Mouse (Mus musculus) kidney, adult 18-20 months (tissue): Measurements from ENCODE around the gene Plscr5.
A peak's percentile ranks its signal among the peaks of the same experiment; 100 is the strongest.
"Not testable (repeated sequence)": the region's sequence is repeated elsewhere in the genome, so short reads cannot be mapped to it uniquely, and the experiment has no call there.

ENCODE experiments used
- DNase-seq: peaks from one replicate; pipeline ENCODE4 v3.0.0; 2021

Gene Plscr5

GRCm38 (mm10) chr9:92192636-92193035, at the start of gene Plscr5:
Gene Plscr5, plus strand, starts transcription at chr9:92192936.
- DNase-seq: not testable (repeated sequence)

DNA sequence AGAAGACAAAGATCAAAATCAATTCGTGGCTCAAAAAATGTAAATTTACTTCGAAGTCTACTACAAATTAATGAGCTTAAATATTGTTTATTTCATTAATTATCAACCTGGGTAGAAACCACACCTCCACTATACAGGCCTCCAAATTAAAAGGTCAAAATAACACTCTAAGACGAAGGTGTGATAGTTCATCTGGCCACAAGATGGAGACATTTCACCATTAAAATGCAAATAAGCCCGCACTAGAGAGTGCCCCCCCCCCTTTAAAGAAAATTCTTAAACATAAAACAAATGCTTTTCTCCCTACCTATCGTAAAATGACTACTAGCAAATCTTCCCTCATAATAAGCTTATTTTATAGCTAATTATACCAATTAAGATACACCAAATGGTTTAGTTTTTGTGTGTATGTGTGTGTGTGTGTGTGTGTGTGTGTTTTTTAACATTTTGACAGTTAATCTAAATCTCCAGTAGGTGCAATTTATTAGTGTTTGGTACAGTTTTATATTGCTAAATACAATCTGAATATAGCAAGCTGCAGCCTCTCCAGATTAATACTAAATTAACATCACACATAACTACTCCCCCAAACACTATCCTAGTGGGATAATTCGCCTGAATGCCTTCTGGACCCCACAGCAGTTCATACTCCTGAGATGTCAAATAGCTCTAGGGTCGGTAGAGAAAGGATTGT, 45.0 kb upstream of the Plscr5 start:
- DNase-seq: no peak

DNA sequence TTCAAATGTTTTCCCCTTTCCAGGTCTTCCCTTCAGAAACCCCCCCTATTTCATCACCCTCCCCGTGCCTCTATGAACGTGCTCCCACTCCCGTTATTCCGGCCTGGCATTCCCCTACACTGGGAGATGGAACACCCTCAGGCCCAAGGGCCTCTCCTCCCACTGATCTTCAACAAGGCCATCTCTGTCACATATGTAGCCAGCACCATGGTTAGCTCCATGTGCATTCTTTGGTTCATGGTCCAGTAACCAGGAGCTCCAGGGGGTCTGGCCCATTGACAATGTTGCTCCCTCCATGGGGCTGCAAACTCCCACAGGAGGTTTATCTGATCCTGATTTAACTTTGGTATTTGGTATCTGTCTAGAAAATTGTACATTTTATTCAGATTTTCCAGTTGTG, 30.5 kb upstream of the Plscr5 start:
- DNase-seq: no peak

DNA sequence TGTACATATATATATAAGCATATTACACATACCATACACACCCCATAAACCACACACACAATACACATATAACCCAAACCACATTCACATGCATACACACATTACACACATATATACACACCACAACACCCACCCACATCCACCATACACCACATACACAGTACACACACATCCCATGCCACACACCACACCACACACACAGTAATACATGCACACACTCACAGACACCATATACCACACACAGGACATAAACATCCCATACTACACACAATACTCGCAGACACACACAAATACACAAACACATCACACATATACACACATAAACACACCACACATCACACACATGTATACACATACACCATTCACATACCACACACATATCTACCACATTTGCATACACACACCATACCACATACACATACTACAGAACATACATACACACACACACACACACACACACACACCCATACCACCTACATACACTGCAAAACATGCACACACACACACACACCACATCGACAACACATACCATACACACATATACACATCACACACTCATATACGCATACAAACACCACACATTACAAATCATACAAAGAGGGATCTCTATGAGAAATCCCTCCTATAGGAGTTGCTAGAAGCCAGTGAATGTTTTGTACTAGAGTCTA, 19.3 kb upstream of the Plscr5 start:
- DNase-seq: no peak

DNA sequence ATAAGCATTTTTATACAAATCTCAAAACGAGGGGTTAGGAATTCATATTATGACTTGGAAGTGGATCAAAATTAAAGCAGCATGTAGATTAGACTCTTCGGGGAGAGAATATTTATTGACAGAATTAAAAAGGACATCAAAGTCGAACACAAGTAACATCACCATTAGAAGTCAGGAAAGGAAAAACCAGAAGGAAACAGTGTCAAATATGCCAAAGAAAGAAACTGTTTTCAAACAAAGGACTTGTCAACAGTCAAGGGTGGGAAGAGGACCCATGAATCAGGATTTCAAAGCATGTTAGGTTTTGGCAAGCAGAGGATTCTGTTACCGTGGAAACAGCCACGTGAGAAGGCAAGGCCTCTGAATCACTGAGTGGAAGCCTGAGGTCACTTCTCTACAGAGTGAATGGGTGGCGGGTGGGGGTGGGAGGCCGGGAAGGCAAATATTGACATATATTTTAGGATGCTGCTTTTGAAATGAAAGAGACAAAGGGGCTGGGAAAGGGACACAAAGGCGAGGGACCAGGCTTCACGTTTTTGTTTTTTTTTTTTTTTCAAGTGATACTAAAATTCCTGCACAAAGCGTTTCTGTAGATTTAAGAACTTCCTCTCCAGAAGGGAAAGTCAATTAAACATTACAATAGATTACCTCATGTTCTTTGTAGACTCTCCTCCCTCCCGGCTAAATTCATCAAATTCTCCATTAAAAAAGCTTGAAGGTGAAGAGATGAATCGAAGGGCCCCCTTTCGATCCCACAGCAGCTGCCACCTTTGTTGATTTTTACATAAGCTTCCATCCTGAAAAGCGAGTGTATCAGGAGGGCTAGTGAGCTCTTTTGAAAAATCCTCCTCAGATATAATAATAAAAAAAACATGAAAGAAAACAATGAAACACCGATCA, 18.3 kb upstream of the Plscr5 start:
- DNase-seq: no peak

GRCm38 (mm10) chr9:92178861-92179469, 13.8 kb upstream of the Plscr5 start:
- DNase-seq: no peak

GRCm38 (mm10) chr9:92191295-92191694, 1.4 kb upstream of the Plscr5 start:
- no peak for DNase-seq

- no peak for DNase-seq
Measured at GRCm38 (mm10) chr9:92198408-92198807, 5.7 kb downstream of the Plscr5 start.

DNA sequence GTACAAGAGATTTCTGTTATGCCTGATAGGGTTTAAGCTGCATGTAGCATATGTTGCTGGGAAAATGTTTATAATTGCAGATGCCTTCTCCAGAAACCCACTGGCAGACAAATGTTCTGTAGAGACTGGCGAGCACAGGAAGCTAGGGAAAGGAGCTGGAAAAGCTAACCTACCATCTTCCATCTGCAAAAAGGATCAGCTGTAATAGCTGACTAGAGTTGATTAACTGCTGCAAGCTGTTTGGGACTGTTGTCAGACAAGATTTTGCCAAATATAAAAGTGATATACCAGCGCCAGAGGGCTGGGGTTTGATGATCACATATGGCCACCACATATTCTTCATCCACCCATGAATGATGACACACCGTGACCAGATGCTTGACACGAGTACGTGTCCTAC, 6.8 kb downstream of the Plscr5 start:
- no peak for DNase-seq

DNA sequence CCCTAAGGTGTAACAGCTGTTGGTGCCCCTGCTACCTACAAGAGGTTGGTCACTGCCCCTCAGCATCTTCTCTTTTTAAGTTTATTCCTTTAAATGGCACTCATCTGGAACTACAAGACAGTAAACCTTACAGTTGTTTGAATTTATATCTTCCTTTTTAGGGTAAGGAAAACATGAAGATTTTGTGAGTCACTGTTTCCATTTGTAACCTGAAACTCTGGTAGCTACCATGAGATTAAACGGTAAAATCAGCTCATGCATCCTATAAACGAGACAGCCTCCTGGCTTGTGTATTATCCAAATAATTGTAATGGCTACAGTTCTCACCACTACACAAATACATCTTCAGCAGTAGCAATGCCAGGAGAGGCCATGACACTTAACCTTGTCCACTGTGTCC, 11.7 kb downstream of the Plscr5 start:
- DNase-seq: no peak

DNA sequence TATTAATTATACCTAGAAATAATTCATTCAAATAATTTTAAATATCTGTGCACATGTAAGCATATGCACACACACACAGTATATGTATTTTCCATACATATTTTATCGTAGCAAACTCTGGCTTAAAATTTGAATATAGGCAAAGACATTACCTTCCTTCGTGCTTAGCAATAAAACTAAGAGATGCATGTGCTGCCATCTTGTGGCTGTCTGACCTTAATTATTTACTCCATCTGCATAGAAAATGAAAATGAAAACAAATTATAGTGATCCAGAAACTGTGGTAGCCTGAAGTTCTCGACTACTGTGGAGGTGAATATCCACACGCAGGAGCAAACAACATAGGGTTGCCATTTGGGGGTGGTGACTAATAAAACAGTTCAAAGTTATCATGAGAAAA, 14.6 kb downstream of the Plscr5 start:
- peak; percentile 30 for DNase-seq

DNA sequence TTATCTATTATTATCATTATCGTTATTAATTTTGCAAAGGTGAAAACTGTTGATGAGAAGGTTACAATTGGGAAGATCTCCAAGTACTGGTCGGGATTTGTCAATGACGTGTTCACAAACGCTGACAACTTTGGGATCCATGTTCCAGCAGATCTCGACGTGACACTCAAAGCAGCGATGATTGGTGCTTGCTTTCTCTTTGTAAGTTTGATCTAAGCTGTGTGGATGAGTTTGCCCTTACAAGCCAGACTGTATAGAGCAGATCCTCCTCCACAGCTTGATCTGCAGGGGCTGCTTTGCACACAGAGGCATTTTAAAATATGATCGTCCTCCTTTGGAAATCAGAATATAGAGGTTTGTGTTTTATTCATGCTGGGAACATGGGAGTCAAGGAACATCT, 15.0 kb downstream of the Plscr5 start:
- DNase-seq: no peak

DNA sequence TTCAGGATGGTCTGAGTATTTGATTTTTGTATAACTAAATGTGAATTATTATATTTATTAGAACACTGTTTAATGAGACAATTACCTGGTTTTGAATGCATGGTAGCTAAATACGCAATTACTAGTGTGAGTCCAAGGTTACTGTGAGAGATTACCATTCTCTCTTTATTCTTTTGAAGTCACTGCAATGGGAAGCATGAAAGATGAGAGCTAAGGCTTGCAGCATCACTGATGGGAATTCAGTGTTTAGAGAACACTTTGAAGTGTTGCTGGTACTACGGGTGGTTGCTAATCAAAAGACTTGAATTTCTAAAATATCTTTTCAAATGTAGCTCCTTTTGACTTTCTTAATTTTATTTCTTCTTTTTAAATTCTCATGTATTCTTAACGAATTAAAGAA, 17.1 kb downstream of the Plscr5 start:
- no peak for DNase-seq

- DNase-seq: no peak
Measured at GRCm38 (mm10) chr9:92210386-92210967, 17.7 kb downstream of the Plscr5 start.

DNA sequence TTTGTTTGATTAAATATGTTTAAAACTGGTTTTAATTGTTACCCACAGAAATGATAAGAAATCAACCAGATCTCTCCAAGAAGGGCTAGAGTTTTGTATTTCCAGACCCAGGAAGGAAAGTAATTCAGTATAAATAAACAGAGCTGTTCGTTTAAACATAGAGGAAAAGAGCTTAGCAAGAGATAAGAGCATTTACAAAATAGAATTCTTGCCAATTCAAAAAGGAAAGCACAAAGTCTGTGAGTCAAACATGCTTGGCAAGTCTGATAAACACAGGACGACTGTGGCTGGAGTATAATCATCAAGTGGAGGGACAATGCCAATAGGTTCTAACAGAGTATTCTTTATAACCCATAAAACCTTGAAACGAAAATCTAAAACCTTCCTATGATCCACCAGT, 18.3 kb downstream of the Plscr5 start:
- DNase-seq: no peak

DNA sequence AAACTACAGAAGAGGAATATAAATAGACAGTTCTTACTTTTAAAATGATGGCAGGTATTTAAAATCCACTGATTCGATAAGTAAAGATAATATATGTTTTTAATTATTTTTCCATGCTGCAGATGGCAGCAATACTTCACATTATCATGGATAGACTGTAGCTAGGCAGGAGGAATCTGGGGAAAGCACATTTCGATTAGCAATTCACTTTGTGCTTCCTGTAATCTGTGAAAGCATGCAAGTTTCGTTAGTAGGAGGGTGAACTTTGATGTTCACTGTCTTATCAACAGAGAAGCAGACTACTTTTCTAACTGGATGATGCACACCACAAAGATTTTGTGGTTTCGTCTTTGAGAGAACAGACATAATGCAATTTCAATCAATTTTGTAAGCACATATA, 24.7 kb downstream of the Plscr5 start:
- no peak for DNase-seq

DNA sequence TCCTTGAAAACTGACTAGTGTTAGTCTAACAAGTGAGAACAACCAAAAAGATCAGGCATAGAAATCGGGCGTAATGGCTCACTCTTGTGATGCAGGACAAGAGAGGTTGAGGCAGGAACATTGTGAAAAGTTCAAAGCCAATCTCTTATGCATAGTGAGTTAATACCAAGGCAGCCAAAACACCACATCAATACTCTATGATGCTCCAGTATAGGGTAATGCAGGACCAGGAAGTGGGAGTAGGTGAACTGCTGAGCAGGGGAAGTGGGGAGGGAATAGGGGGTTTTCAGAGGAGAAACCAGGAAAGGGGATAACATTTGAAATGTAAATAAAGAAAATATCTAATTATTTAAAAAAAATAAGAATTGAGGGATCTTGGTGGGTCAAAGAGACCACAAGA, 25.2 kb downstream of the Plscr5 start:
- no peak for DNase-seq

- DNase-seq: no peak
Measured at GRCm38 (mm10) chr9:92220151-92220550, 27.4 kb downstream of the Plscr5 start.

DNA sequence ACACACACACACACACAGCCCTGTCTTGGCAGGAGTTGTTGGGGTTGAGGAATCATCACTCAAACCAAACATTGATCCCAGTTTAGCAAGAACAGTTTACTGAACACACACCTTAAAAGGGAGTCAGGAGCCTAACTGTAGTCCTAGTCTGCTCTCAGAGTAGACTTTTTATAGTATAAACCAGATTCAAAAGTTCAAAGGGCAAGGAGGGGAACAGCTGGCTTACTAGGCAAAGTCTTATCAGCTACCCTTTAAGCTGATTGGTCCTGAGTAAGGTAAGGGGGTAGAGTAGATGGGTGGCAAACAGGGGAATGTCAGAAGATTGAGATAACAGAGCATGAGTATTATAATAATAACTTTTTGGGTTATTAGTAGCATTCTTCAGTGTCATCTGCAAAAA, 28.7 kb downstream of the Plscr5 start:
- no peak for DNase-seq

- no peak for DNase-seq
Measured at GRCm38 (mm10) chr9:92224598-92225231, 32.0 kb downstream of the Plscr5 start.

DNA sequence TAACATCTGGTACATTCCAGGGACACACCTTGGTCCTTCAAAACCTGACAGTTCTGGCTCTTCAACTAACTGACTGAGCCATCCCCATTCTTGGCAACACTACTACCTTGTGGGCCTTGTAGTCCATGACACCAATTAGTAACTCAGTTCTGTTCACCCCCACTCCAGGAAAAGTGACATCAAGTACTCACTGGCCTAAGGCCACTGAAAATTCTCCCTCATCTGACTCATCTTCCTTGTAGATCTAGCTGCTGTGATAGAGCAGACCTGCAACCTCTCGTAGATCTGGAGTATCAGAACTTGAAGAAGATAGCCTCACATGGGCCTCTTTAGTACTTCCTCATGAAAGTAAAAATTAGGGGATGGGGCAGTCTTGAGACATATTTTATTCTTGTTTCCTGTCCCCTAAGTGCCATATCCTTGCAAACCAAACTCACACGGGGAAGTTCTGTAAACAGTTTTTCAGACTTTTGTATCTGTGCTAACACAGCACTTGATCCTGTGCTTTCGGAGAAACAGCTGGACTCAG, 33.5 kb downstream of the Plscr5 start:
- no peak for DNase-seq

- DNase-seq: no peak
Measured at GRCm38 (mm10) chr9:92226795-92227194, 34.1 kb downstream of the Plscr5 start.
